Mouse (Mus musculus) ES-E14 (cell line): Measurements from ENCODE around the gene Bclaf1.

ENCODE experiments used
- CHD2 ChIP-seq: IDR thresholded peaks from 2 replicates; pipeline ENCODE4 v1.6.1; 2014; ENCODE audit warnings: mild to moderate bottlenecking, low read depth, low read length, inconsistent platforms
- HCFC1 ChIP-seq: IDR thresholded peaks from 2 replicates; pipeline ENCODE4 v1.6.1; 2012; ENCODE audit warnings: low read length, inconsistent platforms, borderline replicate concordance; ENCODE audit not compliant: insufficient read depth
- ZNF384 ChIP-seq: IDR thresholded peaks from 2 replicates; pipeline ENCODE4 v1.6.1; 2012; ENCODE audit warnings: low read depth, low read length, inconsistent platforms

DNA sequence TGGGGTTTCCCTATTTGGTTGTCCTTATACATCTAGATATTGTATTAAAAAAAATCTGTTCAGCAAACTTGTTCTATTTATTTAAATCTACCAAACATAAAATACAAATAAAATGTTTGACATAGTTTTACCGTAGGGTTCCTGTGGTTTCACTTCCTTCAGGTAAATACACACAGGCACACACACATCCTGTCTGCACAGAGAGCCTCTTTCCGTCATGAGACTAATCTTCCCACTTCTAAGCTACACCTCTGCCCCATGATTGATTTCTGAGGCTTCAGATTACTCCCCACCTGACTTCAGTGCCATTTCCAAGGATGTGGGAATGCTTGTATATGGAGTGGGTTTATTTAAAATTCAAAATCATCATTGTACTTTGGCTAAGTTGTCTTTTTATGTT, 30.8 kb upstream of the Bclaf1 start:
- no peak for TF ChIP-seq CHD2
- no peak for TF ChIP-seq HCFC1
- TF ChIP-seq ZNF384: no peak
